Mouse (Mus musculus): Measurements from ENCODE around the gene D630023F18Rik.

The D630023F18Rik gene

GRCm38 (mm10) chr1:65122574-65123372 is at the start of gene D630023F18Rik:
TSS of gene D630023F18Rik (minus strand) at chr1:65123214.
- no peak for DNase-seq

DNA sequence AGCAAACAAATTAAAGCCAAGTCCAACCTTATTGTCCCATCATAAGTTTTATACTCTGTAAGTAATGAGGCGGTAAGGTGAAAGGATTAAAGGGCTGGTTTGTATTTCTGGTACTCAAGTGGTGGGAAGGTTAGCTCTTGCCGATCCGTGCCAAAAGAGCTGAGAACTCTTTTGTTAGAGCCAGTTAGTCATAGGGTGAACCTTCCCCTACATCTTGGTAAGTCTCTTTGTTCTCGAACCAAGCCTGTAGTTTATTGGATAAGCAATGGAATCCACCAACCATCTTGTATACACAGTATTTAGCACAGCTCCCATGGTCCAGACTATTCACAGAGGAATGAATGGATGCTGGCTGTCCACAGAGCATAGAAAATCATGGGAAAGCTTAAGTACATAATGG is 48.6 kb upstream of the D630023F18Rik start:
- no peak for DNase-seq

DNA sequence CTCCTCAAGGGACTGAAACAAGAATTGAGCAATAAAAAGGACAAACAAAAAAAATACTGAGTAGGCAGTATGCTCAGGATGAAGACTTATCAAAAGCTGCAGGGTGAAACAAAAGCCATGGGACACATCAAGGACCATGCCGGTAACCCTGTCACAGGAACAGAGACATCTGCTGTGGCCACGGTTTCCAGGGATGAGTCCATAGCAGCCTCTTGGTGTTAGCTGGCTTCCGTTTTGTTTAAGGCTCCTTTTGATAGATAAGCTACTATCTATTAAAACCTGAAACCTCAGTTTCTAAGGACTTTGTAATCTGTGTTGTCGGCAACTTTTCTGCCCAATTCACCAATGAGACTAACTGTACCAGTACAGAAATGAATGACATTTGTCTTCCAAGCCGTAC is 46.9 kb upstream of the D630023F18Rik start:
- DNase-seq: no peak

DNA sequence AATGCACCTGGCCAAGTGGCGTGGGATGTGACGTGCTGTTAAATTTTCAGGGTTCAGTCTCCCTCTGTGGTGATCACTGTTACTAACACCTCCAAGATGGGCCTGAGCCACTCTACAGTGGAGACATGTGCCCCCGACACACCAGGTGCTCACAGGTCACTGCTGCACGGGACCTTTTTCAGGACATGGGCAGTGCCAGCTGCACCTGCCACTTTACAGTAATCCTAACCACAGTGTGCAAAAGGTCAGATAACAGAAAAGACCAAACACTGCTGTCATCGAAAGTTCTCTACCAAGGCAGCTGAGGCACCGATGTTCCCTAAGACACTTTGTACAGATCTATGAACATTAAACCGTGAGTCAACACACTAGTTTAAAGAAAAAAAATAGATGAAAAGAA is 46.5 kb upstream of the D630023F18Rik start:
- DNase-seq: no peak

- DNase-seq: no peak
These were observed 44.5 kb upstream of the D630023F18Rik start for GRCm38 (mm10) chr1:65167496-65167895.

GRCm38 (mm10) chr1:65162210-65162609 is 39.2 kb upstream of the D630023F18Rik start:
- DNase-seq: no peak

DNA sequence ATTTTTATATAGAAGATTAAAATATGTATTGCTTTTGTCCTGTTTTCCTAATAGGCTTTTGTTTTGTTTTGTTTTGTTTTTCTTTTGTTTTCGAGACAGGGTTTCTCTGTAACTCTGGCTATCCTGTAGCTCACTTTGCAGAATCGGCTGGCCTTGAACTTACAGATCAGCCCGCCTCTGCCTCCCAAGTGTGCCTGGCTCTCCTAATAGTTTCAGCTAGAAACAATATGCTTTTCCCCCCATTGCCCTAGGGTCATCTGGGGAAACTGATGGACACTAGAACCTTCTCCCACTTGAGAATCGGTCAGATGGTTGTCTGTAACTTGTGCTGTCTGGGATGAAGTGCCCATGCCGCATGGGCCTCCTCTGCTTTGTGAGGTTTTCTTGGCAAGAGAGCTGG is 33.1 kb upstream of the D630023F18Rik start:
- DNase-seq: no peak

DNA sequence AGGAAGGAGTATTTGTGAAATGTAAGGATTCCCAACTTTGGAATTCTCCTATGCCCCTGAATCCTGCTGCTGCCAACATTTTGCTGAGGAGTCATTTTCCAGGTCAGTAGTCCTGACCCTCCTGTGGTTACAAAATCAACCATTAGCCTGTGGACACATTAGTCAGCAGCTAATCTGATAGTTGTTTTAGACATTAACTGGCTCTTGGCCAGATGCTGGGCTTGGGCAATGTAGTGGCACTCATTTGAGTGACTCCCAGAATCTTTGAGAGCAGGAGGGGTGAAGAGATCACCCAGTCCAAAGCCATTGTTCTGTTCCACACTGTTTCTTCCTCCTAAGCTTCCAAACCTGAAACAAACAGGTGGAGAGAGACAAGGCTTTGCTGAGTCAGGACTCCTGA is 31.8 kb upstream of the D630023F18Rik start:
- no peak for DNase-seq

GRCm38 (mm10) chr1:65147971-65148370 is 25.0 kb upstream of the D630023F18Rik start:
- DNase-seq: no peak

GRCm38 (mm10) chr1:65147326-65147725 is 24.3 kb upstream of the D630023F18Rik start:
- no peak for DNase-seq

DNA sequence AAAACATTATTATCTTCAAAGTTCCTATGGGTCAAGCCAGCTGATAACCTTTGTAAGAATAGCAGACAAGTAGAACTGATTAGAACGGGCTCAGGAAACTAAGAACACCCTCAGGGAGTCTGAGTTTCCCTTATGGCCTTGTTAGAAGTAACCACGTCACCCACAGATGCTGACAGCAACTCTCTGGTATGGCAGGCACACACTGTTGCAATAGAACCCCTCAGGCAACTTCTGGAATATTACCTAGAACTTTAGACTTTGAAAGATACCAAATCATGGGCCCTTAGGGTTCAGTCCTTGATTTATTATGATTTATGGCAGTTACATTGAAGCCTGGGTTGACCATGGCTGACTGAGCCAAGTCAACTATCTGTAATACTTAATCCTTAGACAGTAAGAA is 23.6 kb upstream of the D630023F18Rik start:
- no peak for DNase-seq

- no peak for DNase-seq
These were observed 21.8 kb upstream of the D630023F18Rik start for GRCm38 (mm10) chr1:65144783-65145182.

DNA sequence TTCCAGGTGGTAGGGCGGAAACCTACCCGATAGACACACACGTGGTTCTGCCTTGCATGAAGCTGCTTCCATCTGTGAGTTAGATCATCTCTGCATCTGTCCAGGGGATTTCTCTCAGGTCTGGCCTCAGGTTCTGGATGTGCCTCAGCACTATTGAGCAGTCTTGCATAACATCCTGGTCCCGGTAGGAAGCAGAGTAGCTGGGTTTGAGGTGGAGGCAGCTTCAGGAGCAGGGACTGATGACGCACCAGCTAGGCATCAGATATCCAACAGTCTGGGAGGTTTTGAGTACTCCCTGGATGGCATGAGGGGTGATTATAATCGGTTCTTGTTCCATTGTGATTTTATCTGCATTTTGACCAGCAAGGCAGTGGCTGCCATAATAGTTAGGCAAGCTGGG is 14.5 kb upstream of the D630023F18Rik start:
- DNase-seq: no peak

DNA sequence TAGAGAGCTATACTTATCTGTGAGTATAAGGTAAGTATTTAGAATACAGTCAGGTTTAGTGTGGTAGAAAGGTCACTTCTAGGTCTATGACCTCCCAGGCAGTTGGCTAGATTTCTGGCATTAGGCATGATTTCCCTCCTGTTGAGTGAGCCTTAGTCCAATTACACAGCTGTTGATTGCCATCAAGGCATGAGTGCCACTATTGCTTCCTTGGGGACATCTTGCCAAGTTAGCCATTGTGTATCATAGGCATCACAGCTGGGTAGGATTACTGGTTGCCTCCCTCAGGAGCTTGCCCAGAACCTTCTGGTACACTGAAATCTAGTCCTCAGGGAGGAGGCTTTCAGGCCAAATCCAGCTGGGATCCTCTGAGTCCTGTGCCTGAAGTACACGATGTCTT is 9.8 kb upstream of the D630023F18Rik start:
- no peak for DNase-seq

DNA sequence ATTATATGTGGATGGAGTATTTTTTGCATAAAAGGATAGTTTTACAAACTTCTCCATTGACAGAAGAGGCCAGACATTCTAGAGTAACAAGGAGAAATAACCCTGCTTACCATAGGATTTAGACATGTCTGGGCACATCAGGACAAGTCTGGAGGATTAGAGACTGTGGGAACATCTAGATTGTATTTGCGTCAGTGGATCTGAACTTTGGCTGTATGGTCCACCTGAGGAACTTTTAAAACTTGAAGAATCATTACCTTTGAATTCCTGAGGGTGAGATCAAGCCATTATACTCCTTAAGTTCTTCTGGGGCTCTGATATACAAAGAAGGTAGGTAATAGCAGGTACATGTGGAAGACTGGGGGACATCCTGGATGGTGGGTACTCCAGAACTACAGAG is 8.7 kb upstream of the D630023F18Rik start:
- no peak for DNase-seq

DNA sequence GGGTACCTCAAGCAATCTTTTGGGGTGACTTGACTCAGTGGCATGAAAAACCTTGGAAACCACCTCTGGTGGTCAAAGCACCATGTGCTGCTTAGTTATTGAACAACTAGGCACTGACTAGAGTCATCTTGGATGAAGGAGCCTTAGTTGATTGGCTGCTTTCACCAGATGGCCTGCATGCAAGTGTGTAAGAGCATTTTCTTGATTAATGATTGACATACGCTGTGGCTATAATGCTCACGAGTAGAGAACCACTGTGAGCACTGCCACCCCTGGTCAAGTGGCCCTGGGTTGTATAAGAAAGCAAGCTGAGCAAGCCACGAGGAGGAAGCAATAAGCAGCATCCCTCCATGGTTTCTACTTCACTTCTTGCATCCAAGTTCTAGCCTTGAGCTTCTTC is 7.2 kb upstream of the D630023F18Rik start:
- DNase-seq: no peak

- no peak for DNase-seq
These were observed 6.7 kb upstream of the D630023F18Rik start for GRCm38 (mm10) chr1:65129634-65130180.

- DNase-seq: no peak
These were observed 3.6 kb downstream of the D630023F18Rik start, which contains the start of gene Gm28845 for GRCm38 (mm10) chr1:65119438-65119837. TSS of gene Gm28845 (minus strand) at chr1:65119558.

DNA sequence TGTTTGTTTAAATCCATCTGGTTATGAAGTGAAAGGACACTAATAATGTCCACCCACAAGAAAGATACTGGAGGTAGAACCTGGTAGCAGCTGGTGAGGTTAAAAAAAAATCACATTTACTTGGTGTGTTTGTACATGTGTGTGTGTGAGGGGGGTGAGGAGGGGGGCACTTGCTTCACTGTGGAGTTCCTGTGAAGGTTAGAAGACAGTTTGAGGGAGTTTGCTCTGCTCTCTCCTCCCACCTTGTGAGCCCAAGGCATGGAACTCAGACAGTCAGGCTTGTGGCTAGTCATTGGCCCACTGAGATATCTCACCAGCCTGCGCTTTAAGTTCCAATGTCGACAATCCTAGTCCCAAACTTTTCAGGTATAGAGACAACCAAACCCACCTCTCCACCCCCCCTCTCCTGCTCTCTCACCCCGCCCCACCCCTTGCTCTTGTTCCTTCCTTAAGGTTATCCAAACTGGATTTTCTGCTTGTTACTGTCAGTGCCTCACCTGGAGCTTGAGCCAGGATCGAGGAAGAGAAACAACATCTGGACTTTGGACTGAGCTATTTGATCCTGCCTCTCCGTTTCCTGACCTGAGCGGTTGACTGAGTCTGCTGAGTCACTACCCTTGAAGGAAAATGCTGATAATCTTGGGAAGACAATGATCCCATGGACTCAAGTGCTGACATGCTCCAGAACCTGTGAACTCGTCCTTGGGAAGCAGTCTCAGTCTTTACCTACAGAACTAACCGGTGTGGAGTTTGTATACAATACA is 4.7 kb downstream of the D630023F18Rik start:
- DNase-seq: no peak

GRCm38 (mm10) chr1:65113536-65114172 is 9.4 kb downstream of the D630023F18Rik start:
- no peak for DNase-seq

DNA sequence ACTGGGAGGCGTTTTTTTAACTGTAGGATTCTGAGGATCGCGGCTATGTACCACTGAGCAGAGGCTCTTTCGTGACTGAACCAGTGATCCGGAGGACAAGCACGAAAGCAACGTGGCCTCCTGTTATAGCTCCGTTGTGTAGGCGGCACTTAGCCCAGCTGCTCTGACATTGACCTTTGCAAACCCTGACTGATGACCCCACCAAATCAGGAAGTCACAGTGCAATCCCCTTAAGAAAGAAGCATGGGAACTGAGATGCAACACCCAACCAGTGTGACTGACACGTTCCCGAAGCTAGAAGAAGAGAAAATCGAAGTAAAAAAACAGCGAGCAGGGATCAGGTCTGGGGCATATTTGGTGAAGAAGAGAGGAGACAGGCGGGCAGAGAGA is 10.2 kb downstream of the D630023F18Rik start:
- no peak for DNase-seq

DNA sequence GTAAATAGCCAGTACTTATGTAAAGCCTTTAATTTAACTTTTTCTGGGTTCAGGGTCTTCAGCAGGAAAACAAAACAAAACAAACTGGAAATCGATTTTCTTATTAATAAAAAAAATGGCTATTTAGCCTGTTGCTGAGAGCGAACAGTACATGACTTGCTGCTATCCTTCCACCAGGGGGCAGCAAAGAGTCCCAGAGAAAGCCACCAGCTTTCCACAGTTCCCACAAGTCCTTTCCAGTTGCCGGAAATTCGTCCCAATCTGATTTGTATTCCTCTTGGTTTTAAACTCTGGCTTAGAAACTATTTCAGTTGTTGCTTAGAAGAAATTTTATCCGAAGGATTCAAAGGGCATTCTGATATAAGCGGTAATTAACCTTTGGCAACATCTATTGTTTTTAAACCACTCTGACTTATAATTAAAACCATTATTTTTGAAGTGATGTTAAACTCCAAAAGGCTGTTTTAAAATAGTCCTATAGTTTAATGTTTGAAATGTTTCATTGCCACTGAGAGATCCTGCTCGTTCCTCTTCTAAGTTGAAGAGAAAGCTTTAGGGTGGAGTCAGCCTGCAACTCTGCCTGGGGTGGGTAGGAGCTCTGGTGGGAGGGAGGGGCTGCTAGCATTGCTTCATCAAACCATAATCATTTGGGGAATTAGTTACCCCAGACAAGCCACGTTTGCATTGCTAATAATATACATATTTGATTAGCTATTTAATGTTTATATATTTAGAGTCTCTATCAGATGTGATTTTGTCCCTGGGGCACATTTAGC is 10.8 kb downstream of the D630023F18Rik start:
- peak; percentile 59 to 62 for DNase-seq

Measured in B cell, adult 2 months (primary cell).